Mouse (Mus musculus): ENCODE data around the gene Acot7.

Gene Acot7

GRCm38 (mm10) chr4:152243241-152243891 is 65.4 kb downstream of the Acot7 start:
- no peak for DNase-seq (ENCODE audit: low spot score)

- DNase-seq (ENCODE audit: low spot score), result no peak
These were observed 66.0 kb downstream of the Acot7 start for GRCm38 (mm10) chr4:152243969-152244368.

- no peak for DNase-seq (ENCODE audit: low spot score)
These were observed 66.9 kb downstream of the Acot7 start for GRCm38 (mm10) chr4:152244545-152245522.

GRCm38 (mm10) chr4:152246011-152246410 is 68.1 kb downstream of the Acot7 start:
- DNase-seq (ENCODE audit: low spot score), result no peak

GRCm38 (mm10) chr4:152247195-152247594 is 69.3 kb downstream of the Acot7 start:
- DNase-seq (ENCODE audit: low spot score), result no peak

GRCm38 (mm10) chr4:152250615-152251014 is 72.7 kb downstream of the Acot7 start:
- DNase-seq (ENCODE audit: low spot score), result no peak

- no peak for DNase-seq (ENCODE audit: low spot score)
These were observed 75.3 kb downstream of the Acot7 start for GRCm38 (mm10) chr4:152253183-152253759.

GRCm38 (mm10) chr4:152257070-152257469 is 79.1 kb downstream of the Acot7 start:
- no peak for DNase-seq (ENCODE audit: low spot score)

GRCm38 (mm10) chr4:152260451-152260850 is 82.5 kb downstream of the Acot7 start:
- no peak for DNase-seq (ENCODE audit: low spot score)

- no peak for DNase-seq (ENCODE audit: low spot score)
These were observed 84.3 kb downstream of the Acot7 start for GRCm38 (mm10) chr4:152262187-152262586.

- no peak for DNase-seq (ENCODE audit: low spot score)
These were observed 85.2 kb downstream of the Acot7 start for GRCm38 (mm10) chr4:152263089-152263488.

- no peak for DNase-seq (ENCODE audit: low spot score)
These were observed 85.7 kb downstream of the Acot7 start for GRCm38 (mm10) chr4:152263512-152264176.

- DNase-seq (ENCODE audit: low spot score), result no peak
These were observed 86.2 kb downstream of the Acot7 start for GRCm38 (mm10) chr4:152264177-152264530.

GRCm38 (mm10) chr4:152264867-152265568 is 87.1 kb downstream of the Acot7 start:
- DNase-seq (ENCODE audit: low spot score), result no peak

- no peak for DNase-seq (ENCODE audit: low spot score)
These were observed 87.9 kb downstream of the Acot7 start for GRCm38 (mm10) chr4:152265791-152266190.

- DNase-seq (ENCODE audit: low spot score), result no peak
These were observed 88.4 kb downstream of the Acot7 start for GRCm38 (mm10) chr4:152266236-152266895.

GRCm38 (mm10) chr4:152267748-152268369 is 89.9 kb downstream of the Acot7 start:
- no peak for DNase-seq (ENCODE audit: low spot score)

GRCm38 (mm10) chr4:152269967-152270366 is 92.0 kb downstream of the Acot7 start:
- no peak for DNase-seq (ENCODE audit: low spot score)

GRCm38 (mm10) chr4:152270599-152270998 is 92.7 kb downstream of the Acot7 start:
- DNase-seq (ENCODE audit: low spot score), result no peak

GRCm38 (mm10) chr4:152271334-152271733 is 93.4 kb downstream of the Acot7 start:
- no peak for DNase-seq (ENCODE audit: low spot score)

- DNase-seq (ENCODE audit: low spot score), result no peak
These were observed 94.1 kb downstream of the Acot7 start for GRCm38 (mm10) chr4:152272006-152272405.

Measured in testis, postnatal 14 days (tissue).